Mouse (Mus musculus): ENCODE measurements around the gene Nedd1. TPM values are rescaled to one million over a fixed set of nuclear protein-coding genes. Genes with fewer than 3 reads are reported as not detected.

The Nedd1 gene
- polyA plus RNA-seq (2015; fragmentation: Nextera tagmentation; extraction: Ambion mirVana) = 11.2 and 12.3 TPM in 2 replicates

DNA sequence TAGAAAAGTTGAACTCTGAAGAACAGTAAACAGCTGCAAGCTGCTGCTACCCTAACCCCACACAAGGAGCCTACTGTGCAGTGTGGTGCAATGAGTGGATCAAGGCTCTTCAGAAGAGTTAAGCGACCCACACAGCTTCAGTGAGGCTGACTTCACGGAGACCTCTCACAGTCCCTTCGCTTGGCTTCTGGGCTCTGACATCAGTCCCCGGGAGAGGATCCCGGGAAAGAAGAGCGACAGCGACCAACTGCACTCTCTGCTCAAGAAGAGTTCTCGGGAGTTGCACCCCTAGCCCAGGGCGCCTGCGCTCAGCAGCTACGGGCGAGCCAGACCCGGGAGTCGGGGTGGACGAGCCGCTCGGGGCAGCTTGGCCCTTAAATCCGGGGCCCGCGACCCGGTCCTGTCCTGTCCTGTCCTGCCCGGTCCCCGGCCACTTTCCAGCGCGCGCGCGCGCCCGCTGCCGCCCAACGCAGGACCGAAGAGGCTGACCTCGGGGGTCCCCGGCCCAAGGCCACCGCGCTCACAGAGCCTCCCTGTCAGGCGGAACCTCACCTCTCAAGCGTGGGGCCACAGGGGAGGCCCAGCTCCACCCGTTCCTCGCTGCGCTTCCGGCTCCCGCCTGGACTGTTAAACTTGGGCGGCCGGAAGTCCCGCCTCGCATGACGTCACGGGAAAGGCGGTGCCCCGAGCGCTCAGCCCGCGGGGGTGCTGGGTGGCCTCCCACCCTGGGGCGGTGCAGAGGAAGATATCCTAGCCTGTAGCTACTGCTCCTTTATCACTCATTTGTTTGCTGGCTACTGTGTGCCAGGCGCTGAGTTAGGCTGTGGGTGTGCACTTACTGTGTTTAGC lies at the start of gene Nedd1:
Nedd1 (minus strand) TSS at position 650 of the 849 bp plus-strand sequence.
- H3K4me3 ChIP-seq (ENCODE audit: low read depth, low read length) = peak within 1 kb of the TSS; percentile 84
- H3K27me3 ChIP-seq (ENCODE audit: control insufficient read depth, insufficient read depth, low read depth, low read length) = no peaks in the 10 kb centered on the region
- peak; percentile 97 for ATAC-seq
- peaks cover 4% of the 10 kb centered on the region; the same call in 1 of the 2 replicates for H3K4me1 ChIP-seq (ENCODE audit: control insufficient read depth, insufficient read depth, low read length)
- under 1% methylated on average over 57 of the region's 57 CpGs for WGBS
- H3K9ac ChIP-seq (ENCODE audit: low read depth, low read length) = peak within 1 kb of the TSS; percentile 77
- H3K4me2 ChIP-seq (ENCODE audit: low read length) = peak within 1 kb of the TSS; percentile 95
- peak within 1 kb of the TSS; percentile 74 for H3K27ac ChIP-seq (ENCODE audit: low read length)
- no peaks in the 10 kb centered on the region for H3K36me3 ChIP-seq (ENCODE audit: control insufficient read depth, insufficient read depth, low read length)
- H3K9me3 ChIP-seq (replicated peaks; ENCODE audit: control insufficient read depth, low read length, poor library complexity, severe bottlenecking) = no peaks in the 10 kb centered on the region

GRCm38 (mm10) chr10:92754359-92754758 lies 32.1 kb upstream of the Nedd1 start:
- no peak overlapping the region for H3K27ac ChIP-seq (ENCODE audit: low read length)
- H3K36me3 ChIP-seq (ENCODE audit: control insufficient read depth, insufficient read depth, low read length) = no peaks in the 10 kb centered on the region
- no peak overlapping the region for H3K4me2 ChIP-seq (ENCODE audit: low read length)
- no peak for ATAC-seq
- WGBS = 66% methylated on average over 5 of the region's 5 CpGs
- no peaks in the 10 kb centered on the region for H3K4me1 ChIP-seq (ENCODE audit: control insufficient read depth, insufficient read depth, low read length)
- H3K9me3 ChIP-seq (replicated peaks; ENCODE audit: control insufficient read depth, low read length, poor library complexity, severe bottlenecking) = no peaks in the 10 kb centered on the region
- no peak overlapping the region for H3K4me3 ChIP-seq (ENCODE audit: low read depth, low read length)
- H3K9ac ChIP-seq (ENCODE audit: low read depth, low read length) = no peak overlapping the region
- H3K27me3 ChIP-seq (ENCODE audit: control insufficient read depth, insufficient read depth, low read depth, low read length) = no peaks in the 10 kb centered on the region

GRCm38 (mm10) chr10:92730339-92730738 lies 8.1 kb upstream of the Nedd1 start:
- no peak overlapping the region for H3K27ac ChIP-seq (ENCODE audit: low read length)
- no peak overlapping the region for H3K4me3 ChIP-seq (ENCODE audit: low read depth, low read length)
- WGBS = 89% methylated on average over 3 of the region's 3 CpGs
- H3K9me3 ChIP-seq (replicated peaks; ENCODE audit: control insufficient read depth, low read length, poor library complexity, severe bottlenecking) = no peaks in the 10 kb centered on the region
- H3K27me3 ChIP-seq (ENCODE audit: control insufficient read depth, insufficient read depth, low read depth, low read length) = no peaks in the 10 kb centered on the region
- H3K4me2 ChIP-seq (ENCODE audit: low read length) = no peak overlapping the region
- no peak for ATAC-seq
- H3K9ac ChIP-seq (ENCODE audit: low read depth, low read length) = no peak overlapping the region
- H3K36me3 ChIP-seq (ENCODE audit: control insufficient read depth, insufficient read depth, low read length) = no peaks in the 10 kb centered on the region
- no peaks in the 10 kb centered on the region for H3K4me1 ChIP-seq (ENCODE audit: control insufficient read depth, insufficient read depth, low read length)

DNA sequence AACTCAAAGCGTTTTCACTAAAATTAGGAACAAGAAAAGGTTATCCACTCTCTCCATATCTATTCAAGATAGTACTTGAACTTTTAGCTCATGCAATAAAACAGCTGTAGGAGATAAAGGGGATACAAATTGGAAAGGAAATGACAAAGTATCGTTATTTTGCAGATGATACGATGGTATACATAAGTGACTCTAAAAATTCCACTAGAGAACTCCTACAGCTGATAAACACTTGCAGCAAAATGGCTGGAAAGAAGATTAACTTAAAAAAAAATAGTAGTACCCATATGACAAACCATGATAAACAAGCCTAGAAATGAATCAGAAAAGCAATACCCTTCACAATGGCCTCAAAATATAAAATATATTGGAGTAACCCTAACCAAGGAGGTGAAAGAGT lies 6.5 kb upstream of the Nedd1 start:
- WGBS = 90% methylated on average over 3 of the region's 3 CpGs
- Histone ChIP-seq H3K27me3 (ENCODE audit: control insufficient read depth, insufficient read depth, low read depth, low read length) (no peaks in the 10 kb centered on the region), H3K27ac (ENCODE audit: low read length) (no peak overlapping the region), H3K9me3 (replicated peaks; ENCODE audit: control insufficient read depth, low read length, poor library complexity, severe bottlenecking) (no peaks in the 10 kb centered on the region), H3K4me3 (ENCODE audit: low read depth, low read length) (no peak overlapping the region), H3K4me1 (ENCODE audit: control insufficient read depth, insufficient read depth, low read length) (no peaks in the 10 kb centered on the region), H3K9ac (ENCODE audit: low read depth, low read length) (no peak overlapping the region), H3K4me2 (ENCODE audit: low read length) (no peak overlapping the region), H3K36me3 (ENCODE audit: control insufficient read depth, insufficient read depth, low read length) (no peaks in the 10 kb centered on the region)
- no peak for ATAC-seq

- no peaks in the 10 kb centered on the region for H3K36me3 ChIP-seq (ENCODE audit: control insufficient read depth, insufficient read depth, low read length)
- peak overlapping the region; percentile 74 for H3K27ac ChIP-seq (ENCODE audit: low read length)
- peak overlapping the region; percentile 84 for H3K4me3 ChIP-seq (ENCODE audit: low read depth, low read length)
- peak overlapping the region; percentile 77 for H3K9ac ChIP-seq (ENCODE audit: low read depth, low read length)
- no peaks in the 10 kb centered on the region for H3K9me3 ChIP-seq (replicated peaks; ENCODE audit: control insufficient read depth, low read length, poor library complexity, severe bottlenecking)
- peak overlapping the region; percentile 95 for H3K4me2 ChIP-seq (ENCODE audit: low read length)
- WGBS = 19% methylated on average over 5 of the region's 5 CpGs
- ATAC-seq = peak; percentile 73
- H3K27me3 ChIP-seq (ENCODE audit: control insufficient read depth, insufficient read depth, low read depth, low read length) = no peaks in the 10 kb centered on the region
- peaks cover 4% of the 10 kb centered on the region; the same call in 1 of the 2 replicates for H3K4me1 ChIP-seq (ENCODE audit: control insufficient read depth, insufficient read depth, low read length)
Observed at GRCm38 (mm10) chr10:92722620-92722988, 384 bp upstream of the Nedd1 start.

DNA sequence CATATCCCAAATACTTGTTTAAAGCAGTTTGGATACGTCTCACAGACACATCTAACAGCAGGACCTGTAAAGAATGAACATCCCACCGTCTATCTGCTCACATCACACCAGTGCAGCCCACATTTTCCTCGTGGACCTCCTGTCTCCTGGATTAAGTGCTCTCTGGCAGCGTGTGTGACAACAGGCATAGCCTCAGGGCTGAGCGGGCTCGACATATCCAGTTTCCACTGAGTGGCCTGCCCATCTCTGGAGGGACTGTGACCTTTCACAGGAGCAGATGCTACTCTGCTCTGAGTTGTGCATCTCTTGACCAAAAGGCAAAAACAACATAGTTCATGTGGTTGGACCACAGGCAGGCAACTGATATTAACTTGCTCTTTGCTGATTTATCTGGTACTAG lies 23.2 kb downstream of the Nedd1 start:
- Histone ChIP-seq H3K9ac (ENCODE audit: low read depth, low read length) (no peak overlapping the region), H3K27me3 (ENCODE audit: control insufficient read depth, insufficient read depth, low read depth, low read length) (no peaks in the 10 kb centered on the region), H3K4me3 (ENCODE audit: low read depth, low read length) (no peak overlapping the region), H3K4me2 (ENCODE audit: low read length) (no peak overlapping the region), H3K36me3 (ENCODE audit: control insufficient read depth, insufficient read depth, low read length) (peaks cover 2% of the 10 kb centered on the region; the same call in 1 of the 2 replicates), H3K4me1 (ENCODE audit: control insufficient read depth, insufficient read depth, low read length) (no peaks in the 10 kb centered on the region), H3K27ac (ENCODE audit: low read length) (no peak overlapping the region), H3K9me3 (replicated peaks; ENCODE audit: control insufficient read depth, low read length, poor library complexity, severe bottlenecking) (no peaks in the 10 kb centered on the region)
- 66% methylated on average over 6 of the region's 6 CpGs for WGBS
- ATAC-seq = no peak

DNA sequence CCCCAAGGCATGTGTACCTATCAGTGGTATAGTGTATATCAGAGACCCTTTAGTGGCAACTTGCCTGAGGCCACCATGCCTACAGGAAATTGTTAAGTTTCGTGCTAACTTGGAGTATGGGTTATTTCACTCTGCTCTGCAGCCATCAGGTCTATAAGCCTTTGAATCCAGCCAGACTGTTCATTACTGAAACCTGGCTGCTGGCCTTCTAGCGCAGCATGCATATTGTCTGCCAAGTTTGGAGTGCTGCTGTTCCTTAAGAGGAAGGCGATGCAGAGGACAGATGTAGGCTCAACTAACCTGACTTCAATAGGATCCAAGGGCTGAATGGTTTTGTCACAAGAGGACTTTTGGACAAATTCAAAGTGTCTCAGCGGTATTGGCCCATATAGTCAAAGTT lies 47.2 kb downstream of the Nedd1 start:
- Histone ChIP-seq H3K4me3 (ENCODE audit: low read depth, low read length) (no peak overlapping the region), H3K27ac (ENCODE audit: low read length) (no peak overlapping the region), H3K36me3 (ENCODE audit: control insufficient read depth, insufficient read depth, low read length) (no peaks in the 10 kb centered on the region), H3K27me3 (ENCODE audit: control insufficient read depth, insufficient read depth, low read depth, low read length) (no peaks in the 10 kb centered on the region), H3K4me1 (ENCODE audit: control insufficient read depth, insufficient read depth, low read length) (no peaks in the 10 kb centered on the region), H3K9ac (ENCODE audit: low read depth, low read length) (no peak overlapping the region), H3K4me2 (ENCODE audit: low read length) (no peak overlapping the region), H3K9me3 (replicated peaks; ENCODE audit: control insufficient read depth, low read length, poor library complexity, severe bottlenecking) (no peaks in the 10 kb centered on the region)
- ATAC-seq = no peak
- 89% methylated on average over 4 of the region's 4 CpGs for WGBS

GRCm38 (mm10) chr10:92671906-92672305 lies 50.3 kb downstream of the Nedd1 start:
- Histone ChIP-seq H3K36me3 (ENCODE audit: control insufficient read depth, insufficient read depth, low read length) (no peaks in the 10 kb centered on the region), H3K9me3 (replicated peaks; ENCODE audit: control insufficient read depth, low read length, poor library complexity, severe bottlenecking) (no peaks in the 10 kb centered on the region), H3K27me3 (ENCODE audit: control insufficient read depth, insufficient read depth, low read depth, low read length) (no peaks in the 10 kb centered on the region), H3K4me1 (ENCODE audit: control insufficient read depth, insufficient read depth, low read length) (no peaks in the 10 kb centered on the region), H3K9ac (ENCODE audit: low read depth, low read length) (no peak overlapping the region), H3K4me2 (ENCODE audit: low read length) (no peak overlapping the region), H3K27ac (ENCODE audit: low read length) (no peak overlapping the region), H3K4me3 (ENCODE audit: low read depth, low read length) (no peak overlapping the region)
- no peak for ATAC-seq
- 93% methylated on average over 4 of the region's 4 CpGs for WGBS

DNA sequence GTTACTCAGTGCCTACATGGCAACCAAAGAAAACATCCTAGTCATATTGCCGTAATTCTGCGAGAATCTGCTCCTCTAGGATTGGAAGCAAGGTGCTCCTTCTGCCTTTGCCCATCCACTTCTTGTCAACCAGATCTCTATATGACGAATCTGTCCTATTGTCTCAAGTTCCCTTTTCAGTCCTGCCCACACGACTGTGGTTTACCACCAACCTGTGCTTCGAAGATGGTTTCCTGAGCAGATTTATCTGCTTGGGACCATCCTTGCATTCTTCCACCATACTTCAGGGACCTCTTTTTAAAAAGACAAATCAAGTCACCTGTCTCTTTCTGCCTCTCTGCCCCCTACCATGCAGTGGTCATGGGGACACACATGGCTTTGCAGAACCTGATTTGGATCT lies 56.9 kb downstream of the Nedd1 start:
- Histone ChIP-seq H3K9ac (ENCODE audit: low read depth, low read length) (no peak overlapping the region), H3K27me3 (ENCODE audit: control insufficient read depth, insufficient read depth, low read depth, low read length) (no peaks in the 10 kb centered on the region), H3K4me1 (ENCODE audit: control insufficient read depth, insufficient read depth, low read length) (no peaks in the 10 kb centered on the region), H3K36me3 (ENCODE audit: control insufficient read depth, insufficient read depth, low read length) (no peaks in the 10 kb centered on the region), H3K4me2 (ENCODE audit: low read length) (no peak overlapping the region), H3K27ac (ENCODE audit: low read length) (no peak overlapping the region), H3K9me3 (replicated peaks; ENCODE audit: control insufficient read depth, low read length, poor library complexity, severe bottlenecking) (no peaks in the 10 kb centered on the region), H3K4me3 (ENCODE audit: low read depth, low read length) (no peak overlapping the region)
- no peak for ATAC-seq
- 91% methylated on average over 5 of the region's 5 CpGs for WGBS

Measured in midbrain, embryonic 16.5 days (tissue).